Mouse (Mus musculus) natural killer cell, adult 2 months (primary cell): Measurements from ENCODE around the gene Polq.
"Not testable (repeated sequence)": the region's sequence is repeated elsewhere in the genome, so short reads cannot be mapped to it uniquely, and the experiment has no call there.

Source experiments
- DNase-seq, 2 experiments: peaks; one replicate each; pipeline ENCODE4 v3.0.0; 2022; ENCODE audit warnings: low spot score in 2 of 2

The Polq gene

DNA sequence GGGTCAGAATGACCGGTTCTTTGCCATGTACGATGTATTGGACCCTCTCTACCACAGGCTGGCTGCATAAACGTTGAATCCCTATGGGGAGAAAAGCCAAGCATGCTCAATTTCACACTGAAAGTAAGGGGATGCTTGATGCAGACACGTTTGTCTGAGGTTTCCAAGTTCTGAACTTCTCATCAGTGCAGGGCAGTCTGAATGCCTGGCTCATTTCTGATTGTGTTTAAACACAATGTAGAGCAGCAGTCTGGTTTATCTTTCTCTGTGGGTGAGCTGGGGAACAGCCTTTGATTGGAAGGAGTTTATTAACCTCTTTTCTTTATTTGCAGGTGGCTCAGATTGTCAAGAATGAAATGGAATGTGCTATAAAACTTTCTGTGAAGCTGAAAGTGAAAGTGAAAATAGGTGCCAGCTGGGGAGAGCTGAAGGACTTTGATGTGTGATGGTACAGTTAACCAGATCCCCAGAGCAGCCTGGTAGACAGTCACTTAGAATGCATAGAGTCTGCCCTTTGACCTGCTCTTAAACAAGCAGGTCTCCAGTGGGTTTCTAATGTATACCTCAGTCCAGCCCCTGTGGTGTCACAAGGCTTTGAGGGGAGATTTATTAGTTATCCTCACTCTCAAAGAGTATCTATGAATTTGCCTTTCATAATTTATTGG is 82.7 kb downstream of the Polq start:
- peak; percentile 14 to 32 for DNase-seq

DNA sequence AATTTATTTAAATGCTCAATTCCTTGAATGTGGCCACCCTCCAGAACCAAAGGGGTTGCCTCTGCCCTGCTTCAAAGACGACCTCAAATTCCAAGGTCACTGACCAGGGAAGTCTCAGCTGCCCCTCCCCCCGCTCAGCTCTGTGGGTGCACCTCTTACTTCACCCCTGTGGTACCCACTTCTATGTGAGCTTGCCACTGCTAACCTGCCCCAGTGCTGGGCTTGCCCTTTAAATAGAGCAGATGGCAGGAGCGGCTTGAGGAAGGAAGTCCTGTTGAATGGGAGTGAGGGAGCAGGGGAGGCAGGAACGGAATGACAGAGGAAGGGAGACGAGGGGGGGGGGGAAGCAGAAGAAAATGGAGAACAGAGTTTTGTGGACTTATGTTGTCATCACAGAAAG is 97.2 kb downstream of the Polq start:
- DNase-seq = no peak

DNA sequence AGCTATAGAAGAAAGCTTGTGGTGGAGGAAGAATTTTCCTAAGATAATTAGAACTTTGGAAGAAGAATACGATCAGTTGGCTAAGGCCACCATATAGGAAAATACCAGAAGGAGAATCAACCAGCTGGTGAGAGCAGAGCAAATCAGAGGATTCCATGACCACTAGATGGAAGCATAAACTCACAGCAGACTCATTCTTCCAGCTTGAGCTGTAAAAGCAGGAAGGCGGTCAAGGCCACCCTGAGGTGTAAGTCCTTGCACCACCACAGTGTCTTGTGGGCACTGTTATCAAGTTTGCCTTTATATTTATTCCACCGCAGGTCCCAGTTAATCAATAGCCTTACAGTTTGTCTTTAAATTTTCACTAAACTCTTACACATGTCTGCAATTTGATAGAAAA is 97.7 kb downstream of the Polq start:
- no peak for DNase-seq

DNA sequence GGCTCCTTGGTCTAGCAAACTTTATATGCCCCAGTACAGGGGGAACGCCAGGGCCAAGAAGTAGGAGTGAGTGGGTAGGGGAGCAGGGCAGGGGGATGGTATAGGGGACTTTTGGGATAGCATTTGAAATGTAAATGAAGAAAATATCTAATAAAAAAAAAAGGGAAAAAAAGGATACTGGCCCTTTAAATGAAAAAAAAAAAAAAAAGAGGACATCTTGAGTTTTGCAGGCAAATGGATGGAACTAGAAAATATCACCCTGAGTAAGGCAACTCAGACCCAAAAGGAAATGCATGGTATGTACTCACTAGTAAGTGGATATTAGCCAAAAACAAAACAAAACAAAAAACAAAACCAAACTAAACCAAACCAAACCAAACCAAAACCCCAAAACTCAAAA is 113.6 kb downstream of the Polq start:
- not testable (repeated sequence) for DNase-seq
